Mouse (Mus musculus) spleen, embryonic (tissue): ENCODE data around the gene Acp4.
"Not testable (repeated sequence)": the region's sequence is repeated elsewhere in the genome, so short reads cannot be mapped to it uniquely, and the experiment has no call there.

Experiments used
- CTCF ChIA-PET: fragments of 350-600 bp; sonication (Branson Sonifier 250); formaldehyde crosslinking; loops from one replicate; lab custom pipeline; 2022; lab: Charles Lee

Acp4 gene

GRCm38 (mm10) chr7:44207135-44207534 lies 50.0 kb downstream of the Acp4 start, which contains the start of gene Klk1b4:
Klk1b4 (plus strand) TSS chr7:44207435.
- CTCF ChIA-PET, result not testable (repeated sequence)
